Mouse (Mus musculus): ENCODE measurements around the gene Cdt1. TPM values are rescaled to one million over a fixed set of nuclear protein-coding genes. Genes with fewer than 3 reads are reported as not detected.
"Not testable (repeated sequence)": the region's sequence is repeated elsewhere in the genome, so short reads cannot be mapped to it uniquely, and the experiment has no call there.

Cdt1 gene
- polyA plus RNA-seq, 1 experiment: 97.5 TPM

DNA sequence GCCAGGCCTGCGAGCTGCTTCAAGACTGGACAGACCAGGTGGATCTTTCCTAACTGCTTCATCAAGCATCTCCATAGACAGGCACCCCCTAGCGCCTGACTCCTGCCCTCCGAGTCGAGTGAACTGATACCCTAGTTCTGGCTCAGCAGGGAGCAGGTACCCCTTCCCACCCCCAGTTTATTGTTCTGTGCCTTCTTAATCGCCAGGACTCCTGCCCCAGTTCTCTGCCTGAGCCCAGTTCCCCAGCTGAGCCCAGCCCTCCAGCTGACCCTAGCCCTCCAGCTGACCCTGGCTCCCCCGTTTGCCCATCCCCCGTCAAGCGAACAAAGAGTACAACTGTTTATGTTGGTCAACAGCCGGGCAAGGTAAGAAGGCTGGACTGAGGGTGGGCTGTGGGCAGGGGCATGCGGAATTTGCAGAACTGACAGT, 1.1 kb downstream of the Cdt1 start:
- H3K4me1 ChIP-seq (ENCODE audit: control insufficient read depth): peaks cover 81% of the 10 kb centered on the region
- TF ChIP-seq TAL1 (IDR thresholded peaks at IDR 0.05; ENCODE audit: low read length) (no peak), GATA1 (IDR thresholded peaks at IDR 0.05; ENCODE audit: low read length) (no peak)

DNA sequence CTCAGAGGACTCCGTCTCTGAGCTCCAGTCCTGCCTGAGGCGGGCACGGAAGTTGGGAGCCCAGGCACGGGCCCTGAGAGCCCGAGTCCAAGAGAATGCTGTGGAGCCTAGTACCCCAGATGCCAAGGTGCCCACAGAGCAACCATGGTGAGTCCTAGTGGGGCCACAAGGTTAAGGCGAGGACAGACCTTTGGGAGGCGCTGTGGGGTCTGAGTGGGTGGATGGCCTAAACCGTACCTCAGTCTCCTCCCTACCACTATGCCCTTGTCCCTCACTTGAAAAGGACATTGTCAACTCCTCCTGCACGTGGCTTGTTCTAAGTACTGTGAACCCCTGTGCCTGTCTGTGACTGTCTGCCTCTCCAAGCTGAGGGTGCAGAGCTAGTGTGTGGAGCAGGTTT, 1.5 kb downstream of the Cdt1 start:
- peak overlapping the region; percentile 82 for H3K4me3 ChIP-seq (replicated peaks)
- H3K9me3 ChIP-seq (ENCODE audit: control insufficient read depth, low read length): no peaks in the 10 kb centered on the region; the same call in 1 of the 2 replicates
- H3K36me3 ChIP-seq (ENCODE audit: control insufficient read depth): peaks cover 57% of the 10 kb centered on the region
- TF ChIP-seq TAL1 (IDR thresholded peaks at IDR 0.05; ENCODE audit: low read length) (no peak), GATA1 (IDR thresholded peaks at IDR 0.05; ENCODE audit: low read length) (no peak)
- H3K4me1 ChIP-seq (ENCODE audit: control insufficient read depth): peaks cover 86% of the 10 kb centered on the region
- H3K27me3 ChIP-seq (ENCODE audit: control insufficient read depth): no peaks in the 10 kb centered on the region; the same call in 1 of the 2 replicates

More for the DNA sequence above, 1.1 kb downstream of the Cdt1 start:
- no peaks in the 10 kb centered on the region; the same call in 1 of the 2 replicates for H3K27me3 ChIP-seq (ENCODE audit: control insufficient read depth)
- H3K9me3 ChIP-seq (ENCODE audit: control insufficient read depth, low read length): no peaks in the 10 kb centered on the region; the same call in 1 of the 2 replicates
- peak overlapping the region; percentile 82 for H3K4me3 ChIP-seq (replicated peaks)
- peaks cover 53% of the 10 kb centered on the region for H3K36me3 ChIP-seq (ENCODE audit: control insufficient read depth)

DNA sequence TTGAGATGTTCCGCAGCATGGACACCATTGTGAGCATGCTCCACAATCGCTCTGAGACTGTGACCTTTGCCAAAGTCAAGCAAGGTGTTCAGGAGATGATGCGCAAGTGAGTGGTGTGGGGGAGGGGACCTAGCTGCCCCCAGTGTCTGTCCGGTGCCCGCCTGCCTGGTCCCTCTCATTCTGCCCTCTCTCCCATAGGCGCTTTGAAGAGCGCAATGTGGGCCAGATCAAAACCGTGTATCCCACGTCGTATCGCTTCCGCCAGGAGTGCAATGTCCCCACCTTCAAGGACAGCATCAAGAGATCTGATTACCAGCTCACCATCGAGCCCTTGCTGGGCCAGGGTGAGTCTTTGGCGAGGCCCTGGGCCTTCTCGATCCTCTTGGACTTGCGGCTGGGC, 2.2 kb downstream of the Cdt1 start:
- TF ChIP-seq GATA1 (IDR thresholded peaks at IDR 0.05; ENCODE audit: low read length): no peak
- no peak for TF ChIP-seq TAL1 (IDR thresholded peaks at IDR 0.05; ENCODE audit: low read length)
- peaks cover 87% of the 10 kb centered on the region for H3K4me1 ChIP-seq (ENCODE audit: control insufficient read depth)
- peak overlapping the region; percentile 82 for H3K4me3 ChIP-seq (replicated peaks)
- H3K9me3 ChIP-seq (ENCODE audit: control insufficient read depth, low read length): no peaks in the 10 kb centered on the region; the same call in 1 of the 2 replicates
- no peaks in the 10 kb centered on the region; the same call in 1 of the 2 replicates for H3K27me3 ChIP-seq (ENCODE audit: control insufficient read depth)
- peaks cover 64% of the 10 kb centered on the region for H3K36me3 ChIP-seq (ENCODE audit: control insufficient read depth)

DNA sequence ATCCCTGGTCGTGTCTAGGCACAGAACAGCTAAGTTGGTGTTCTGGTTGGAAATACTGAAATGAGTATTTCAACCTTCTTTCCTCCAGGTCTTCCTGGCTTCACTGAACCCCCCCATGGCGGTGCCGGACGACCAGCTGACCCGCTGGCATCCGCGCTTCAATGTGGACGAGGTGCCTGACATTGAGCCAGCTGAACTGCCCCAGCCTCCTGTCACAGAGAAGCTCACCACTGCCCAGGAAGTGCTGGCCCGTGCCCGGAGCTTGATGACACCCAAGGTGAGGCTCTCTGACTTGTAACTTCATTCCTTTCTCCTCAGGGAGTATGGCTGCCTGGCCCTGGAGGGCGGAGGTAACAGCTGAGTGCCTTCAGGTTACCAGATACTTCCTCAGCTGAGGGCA, 3.3 kb downstream of the Cdt1 start:
- peaks cover 89% of the 10 kb centered on the region for H3K4me1 ChIP-seq (ENCODE audit: control insufficient read depth)
- no peak for TF ChIP-seq GATA1 (IDR thresholded peaks at IDR 0.05; ENCODE audit: low read length)
- no peak for TF ChIP-seq TAL1 (IDR thresholded peaks at IDR 0.05; ENCODE audit: low read length)
- no peaks in the 10 kb centered on the region; the same call in 1 of the 2 replicates for H3K27me3 ChIP-seq (ENCODE audit: control insufficient read depth)
- no peaks in the 10 kb centered on the region; the same call in 1 of the 2 replicates for H3K9me3 ChIP-seq (ENCODE audit: control insufficient read depth, low read length)
- H3K4me3 ChIP-seq (replicated peaks): peak overlapping the region; percentile 1
- H3K36me3 ChIP-seq (ENCODE audit: control insufficient read depth): peaks cover 67% of the 10 kb centered on the region

DNA sequence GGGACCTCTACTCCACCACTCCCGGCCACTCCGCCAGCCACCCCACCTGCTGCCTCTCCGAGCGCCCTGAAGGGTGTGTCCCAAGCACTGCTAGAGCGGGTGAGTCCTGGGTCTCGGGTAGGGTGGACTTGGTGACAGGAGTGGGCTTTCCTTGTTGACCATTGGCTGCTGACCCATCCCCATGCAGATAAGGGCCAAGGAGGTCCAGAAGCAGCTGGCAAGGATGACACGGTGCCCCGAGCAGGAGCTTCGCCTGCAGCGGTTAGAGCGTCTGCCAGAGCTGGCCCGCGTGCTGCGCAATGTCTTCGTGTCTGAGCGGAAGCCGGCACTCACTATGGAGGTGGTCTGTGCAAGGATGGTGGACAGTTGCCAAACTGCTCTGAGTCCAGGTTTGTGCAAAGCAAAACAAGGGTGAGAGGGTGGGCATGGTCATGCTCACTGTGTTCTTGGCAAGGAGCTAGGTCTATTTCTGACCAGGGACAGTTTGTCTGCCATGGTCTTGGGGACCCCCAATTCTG, 4.0 kb downstream of the Cdt1 start:
- Histone ChIP-seq H3K36me3 (ENCODE audit: control insufficient read depth) (peaks cover 67% of the 10 kb centered on the region), H3K27me3 (ENCODE audit: control insufficient read depth) (no peaks in the 10 kb centered on the region; the same call in 1 of the 2 replicates), H3K4me3 (replicated peaks) (no peak overlapping the region), H3K9me3 (ENCODE audit: control insufficient read depth, low read length) (no peaks in the 10 kb centered on the region; the same call in 1 of the 2 replicates), H3K4me1 (ENCODE audit: control insufficient read depth) (peaks cover 89% of the 10 kb centered on the region)
- TF ChIP-seq GATA1 (IDR thresholded peaks at IDR 0.05; ENCODE audit: low read length): no peak
- TF ChIP-seq TAL1 (IDR thresholded peaks at IDR 0.05; ENCODE audit: low read length): no peak

DNA sequence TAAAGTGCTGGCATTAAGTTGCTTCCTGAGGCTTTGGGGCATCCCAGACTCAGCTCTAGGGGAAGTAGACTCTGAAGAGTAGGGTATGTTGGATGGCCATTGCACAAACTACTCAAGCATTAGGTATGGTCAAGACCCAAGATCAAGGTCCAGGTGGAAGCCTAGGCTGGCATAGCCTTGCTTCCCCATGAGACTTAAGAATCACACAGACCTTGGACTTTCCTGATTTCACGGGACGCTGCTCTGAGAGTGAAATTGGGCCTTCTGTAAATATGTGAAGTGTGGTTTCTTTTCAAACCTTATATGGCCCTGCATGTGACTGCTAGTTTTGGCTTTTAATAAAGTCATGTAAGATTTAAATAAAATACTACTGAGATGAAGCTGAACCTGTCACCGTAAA, 4.9 kb downstream of the Cdt1 start:
- no peak for TF ChIP-seq GATA1 (IDR thresholded peaks at IDR 0.05; ENCODE audit: low read length)
- TF ChIP-seq TAL1 (IDR thresholded peaks at IDR 0.05; ENCODE audit: low read length): no peak
- H3K4me3 ChIP-seq (replicated peaks): no peak overlapping the region
- H3K36me3 ChIP-seq (ENCODE audit: control insufficient read depth): peaks cover 67% of the 10 kb centered on the region
- H3K27me3 ChIP-seq (ENCODE audit: control insufficient read depth): no peaks in the 10 kb centered on the region; the same call in 1 of the 2 replicates
- H3K4me1 ChIP-seq (ENCODE audit: control insufficient read depth): peaks cover 87% of the 10 kb centered on the region
- H3K9me3 ChIP-seq (ENCODE audit: control insufficient read depth, low read length): no peaks in the 10 kb centered on the region; the same call in 1 of the 2 replicates

DNA sequence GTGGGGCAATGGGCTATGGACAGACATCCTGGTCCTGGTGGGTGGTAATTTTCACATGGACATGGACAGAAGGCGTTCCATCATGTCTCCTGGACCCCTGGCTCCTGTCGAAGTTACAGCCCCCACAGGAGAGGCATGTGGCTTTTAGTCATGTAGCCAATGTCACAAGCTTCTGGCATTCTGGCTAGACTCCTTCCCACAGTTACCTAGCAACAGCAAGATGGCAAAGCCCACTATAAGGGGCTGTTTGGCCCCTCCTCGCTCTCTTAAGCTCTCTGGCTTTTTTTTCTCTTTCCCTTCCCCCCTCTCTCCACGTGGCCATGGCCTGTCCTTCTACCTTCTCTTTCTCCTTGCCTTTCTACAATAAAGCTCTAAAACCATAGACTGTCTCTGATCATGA, 5.4 kb downstream of the Cdt1 start:
- not testable (repeated sequence) for H3K27me3 ChIP-seq (ENCODE audit: control insufficient read depth); H3K4me3 ChIP-seq (replicated peaks); H3K9me3 ChIP-seq (ENCODE audit: control insufficient read depth, low read length)
- peaks cover 87% of the 10 kb centered on the region for H3K4me1 ChIP-seq (ENCODE audit: control insufficient read depth)
- peaks cover 67% of the 10 kb centered on the region for H3K36me3 ChIP-seq (ENCODE audit: control insufficient read depth)

DNA sequence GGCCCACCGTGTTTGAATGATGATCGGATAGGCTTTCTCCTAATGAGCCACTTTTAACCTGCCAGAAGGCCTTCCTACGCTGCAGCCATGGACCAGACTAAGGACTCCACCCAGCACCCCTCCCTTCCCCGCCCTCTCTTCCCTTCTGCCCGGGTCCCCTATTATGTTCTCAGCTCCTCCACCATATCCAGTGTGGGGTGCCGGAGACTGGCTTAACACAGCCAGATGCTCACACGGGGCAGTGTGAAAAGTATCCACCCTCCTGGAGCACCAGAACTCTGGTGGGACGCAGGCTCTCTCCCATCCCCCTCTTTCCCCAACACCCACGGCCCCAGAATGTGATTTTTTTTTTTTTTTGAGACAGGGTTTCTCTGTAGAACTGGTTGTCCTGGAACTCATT, 5.8 kb downstream of the Cdt1 start:
- peaks cover 67% of the 10 kb centered on the region for H3K36me3 ChIP-seq (ENCODE audit: control insufficient read depth)
- H3K4me3 ChIP-seq (replicated peaks): no peak overlapping the region
- peaks cover 2% of the 10 kb centered on the region for H3K27me3 ChIP-seq (ENCODE audit: control insufficient read depth)
- no peak for TF ChIP-seq GATA1 (IDR thresholded peaks at IDR 0.05; ENCODE audit: low read length)
- no peaks in the 10 kb centered on the region; the same call in 1 of the 2 replicates for H3K9me3 ChIP-seq (ENCODE audit: control insufficient read depth, low read length)
- peaks cover 87% of the 10 kb centered on the region for H3K4me1 ChIP-seq (ENCODE audit: control insufficient read depth)

DNA sequence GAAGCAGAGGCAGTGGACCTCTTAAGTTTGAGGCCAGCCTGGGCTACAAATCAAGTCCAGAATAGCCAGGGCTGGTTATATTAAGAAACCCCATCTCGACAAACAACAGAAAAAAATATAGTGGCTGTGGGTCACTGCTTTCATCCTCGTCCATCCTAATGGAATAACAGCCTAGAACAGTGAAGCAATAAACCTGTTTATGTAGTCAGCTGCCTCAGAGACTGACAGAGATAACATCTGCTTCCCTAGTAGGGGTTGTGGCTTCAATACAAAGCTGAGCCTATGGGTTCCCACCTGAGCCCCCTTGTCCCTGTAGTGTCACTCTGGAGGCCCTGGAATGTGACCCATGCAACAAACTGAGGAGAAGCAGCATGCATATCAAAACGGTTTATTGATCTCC, 6.4 kb downstream of the Cdt1 start:
- H3K27me3 ChIP-seq (ENCODE audit: control insufficient read depth): peaks cover 6% of the 10 kb centered on the region
- no peaks in the 10 kb centered on the region; the same call in 1 of the 2 replicates for H3K9me3 ChIP-seq (ENCODE audit: control insufficient read depth, low read length)
- H3K36me3 ChIP-seq (ENCODE audit: control insufficient read depth): peaks cover 61% of the 10 kb centered on the region
- peaks cover 81% of the 10 kb centered on the region for H3K4me1 ChIP-seq (ENCODE audit: control insufficient read depth)
- peak overlapping the region; percentile 79 for H3K4me3 ChIP-seq (replicated peaks)
- TF ChIP-seq TAL1 (IDR thresholded peaks at IDR 0.05; ENCODE audit: low read length): no peak
- no peak for TF ChIP-seq GATA1 (IDR thresholded peaks at IDR 0.05; ENCODE audit: low read length)

Measured in erythroblast, embryonic 14.5 days (primary cell).